Mouse (Mus musculus): ENCODE results near the gene Zfp365.

GRCm38 (mm10) chr10:67919706-67920105 is 7.2 kb upstream of the Zfp365 start:
- TF ChIP-seq POLR2A (IDR thresholded peaks at IDR 0.05; ENCODE audit: low read depth, low read length) (no peak), CTCF (IDR thresholded peaks at IDR 0.05; ENCODE audit: borderline replicate concordance, insufficient read depth, low read length) (no peak)

Measured in embryonic fibroblast, embryonic 13.5 days (primary cell).